Mouse (Mus musculus): Measurements from ENCODE around the gene Heatr1. TPM values are rescaled to one million over a fixed set of nuclear protein-coding genes. Genes with fewer than 3 reads are reported as not detected.

Gene Heatr1
- total and polyA plus RNA-seq, 3 experiments = 130 to 468 (median 156) TPM

GRCm38 (mm10) chr13:12460443-12460842, 65.6 kb downstream of the Heatr1 start:
- DNase-seq (ENCODE audit: low read depth, low spot score) = peak; percentile 88
- TF ChIP-seq ZKSCAN1 (IDR thresholded peaks at IDR 0.05; ENCODE audit: low read depth, low read length) (no peak), MAX (IDR thresholded peaks at IDR 0.05; ENCODE audit: low read length) (0 out of 2 replicates have a peak, but pooled peaks have one; percentile 17), MYC (IDR thresholded peaks at IDR 0.05; ENCODE audit: low read depth, low read length) (no peak), TBP (IDR thresholded peaks at IDR 0.05; ENCODE audit: low read depth, low read length) (peak; percentile 31; the same call in 1 of the 2 replicates), JUND (IDR thresholded peaks at IDR 0.05; ENCODE audit: low read depth, low read length) (peak; percentile 66), KAT2A (conservative IDR thresholded peaks at IDR 0.05; ENCODE audit: low read depth, low read length) (no peak), NRF1 (IDR thresholded peaks at IDR 0.05; ENCODE audit: insufficient read depth, low read depth, low read length, poor library complexity, severe bottlenecking) (no peak), ZC3H11A (IDR thresholded peaks at IDR 0.05; ENCODE audit: low read depth, low read length) (no peak), TCF12 (IDR thresholded peaks at IDR 0.05; ENCODE audit: low read depth, low read length) (peak; percentile 50; the same call in 1 of the 2 replicates), MEF2A (IDR thresholded peaks at IDR 0.05; ENCODE audit: extremely low read depth, insufficient replicate concordance, low read depth, low read length, poor library complexity, severe bottlenecking) (no peak), BHLHE40 (IDR thresholded peaks at IDR 0.05; ENCODE audit: borderline replicate concordance, low read depth, low read length) (peak; percentile 33; the same call in 1 of the 2 replicates), GATA1 (IDR thresholded peaks at IDR 0.05; ENCODE audit: low read depth, low read length) (peak; percentile 49), MAZ (IDR thresholded peaks at IDR 0.05; ENCODE audit: low read depth, low read length) (peak; percentile 65; the same call in 1 of the 2 replicates), CTCF (IDR thresholded peaks at IDR 0.05 in 2 of 3, conservative IDR thresholded peaks at IDR 0.05 in 1 of 3; ENCODE audit: control insufficient read depth in 1 of 3, insufficient read depth in 1 of 3, low read depth in 2 of 3, low read length in 3 of 3, poor library complexity in 1 of 3, severe bottlenecking in 1 of 3) (peak in 2 of 3 experiments; percentile 35 to 40; a peak in 4 of 6 replicates), ELF1 (IDR thresholded peaks at IDR 0.05; ENCODE audit: low read depth, low read length) (0 out of 2 replicates have a peak, but pooled peaks have one; percentile 35), RAD21 (IDR thresholded peaks at IDR 0.05; ENCODE audit: low read depth, low read length) (peak; percentile 21), GABPA (IDR thresholded peaks at IDR 0.05; ENCODE audit: low read depth, low read length) (no peak), POLR2AphosphoS2 (IDR thresholded peaks at IDR 0.05; ENCODE audit: low read length) (0 out of 2 replicates have a peak, but pooled peaks have one; percentile 16), MYB (IDR thresholded peaks at IDR 0.05; ENCODE audit: low read depth, low read length) (no peak), UBTF (IDR thresholded peaks at IDR 0.05; ENCODE audit: borderline replicate concordance, insufficient read depth, low read depth, low read length) (no peak), NELFE (IDR thresholded peaks at IDR 0.05; ENCODE audit: low read depth, low read length) (peak; percentile 43; the same call in 1 of the 2 replicates), POLR2A (IDR thresholded peaks at IDR 0.05; ENCODE audit: control insufficient read depth in 1 of 2, insufficient read depth in 1 of 2, low read depth in 1 of 2, low read length in 2 of 2, poor library complexity in 1 of 2) (no peak), SIN3A (IDR thresholded peaks at IDR 0.05; ENCODE audit: low read length) (peak; percentile 76), EP300 (IDR thresholded peaks at IDR 0.05; ENCODE audit: low read depth in 1 of 2, low read length in 2 of 2) (peak; percentile 44 to 65; a peak in 3 of 4 replicates), RCOR1 (IDR thresholded peaks at IDR 0.05; ENCODE audit: low read depth, low read length) (no peak), ETS1 (IDR thresholded peaks at IDR 0.05; ENCODE audit: low read depth, low read length) (peak; percentile 86), HCFC1 (IDR thresholded peaks at IDR 0.05; ENCODE audit: low read depth, low read length) (peak; percentile 49; the same call in 1 of the 2 replicates), MXI1 (IDR thresholded peaks at IDR 0.05; ENCODE audit: low read depth, low read length) (peak; percentile 35; the same call in 1 of the 2 replicates), TAL1 (IDR thresholded peaks at IDR 0.05; ENCODE audit: low read length) (no peak), MAFK (IDR thresholded peaks at IDR 0.05; ENCODE audit: borderline replicate concordance, low read depth, low read length) (no peak), POLR2AphosphoS5 (IDR thresholded peaks at IDR 0.05; ENCODE audit: borderline replicate concordance, low read depth, low read length) (no peak), USF1 (IDR thresholded peaks at IDR 0.05; ENCODE audit: low read depth, low read length) (no peak), USF2 (IDR thresholded peaks at IDR 0.05; ENCODE audit: borderline replicate concordance in 1 of 2, insufficient read depth in 1 of 2, low read depth in 1 of 2, low read length in 2 of 2) (no peak), CHD2 (IDR thresholded peaks at IDR 0.05; ENCODE audit: low read length) (no peak), SMC3 (IDR thresholded peaks at IDR 0.05; ENCODE audit: low read depth, low read length) (no peak), ZMIZ1 (IDR thresholded peaks at IDR 0.05; ENCODE audit: low read depth, low read length) (no peak), ZNF384 (IDR thresholded peaks at IDR 0.05; ENCODE audit: low read depth, low read length) (no peak)

More at GRCm38 (mm10) chr13:12460443-12460842, 65.6 kb downstream of the Heatr1 start:
- peaks cover 3 to 12% of the 10 kb centered on the region in 2 experiments; a peak in 2 of 4 replicates for H3K4me1 ChIP-seq (ENCODE audit: control insufficient read depth in 1 of 2, insufficient read depth in 2 of 2, low read length in 2 of 2)
- H3K79me2 ChIP-seq (ENCODE audit: control insufficient read depth, insufficient read depth, low read length, poor library complexity) = peaks cover 7% of the 10 kb centered on the region
- H3K27ac ChIP-seq (ENCODE audit: control insufficient read depth, low read depth, low read length) = peak overlapping the region; percentile 93
- H3K9me3 ChIP-seq (replicated peaks; ENCODE audit: insufficient read depth, low read length) = no peaks in the 10 kb centered on the region
- H3K27me3 ChIP-seq (ENCODE audit: control insufficient read depth in 1 of 2, insufficient read depth in 2 of 2, low read length in 2 of 2) = no peaks in the 10 kb centered on the region
- peak overlapping the region; percentile 86 for H3K9ac ChIP-seq (ENCODE audit: control insufficient read depth, low read depth, low read length, poor library complexity, severe bottlenecking)
- peaks cover 2 to 15% of the 10 kb centered on the region in 2 experiments; a peak in 3 of 4 replicates for H3K36me3 ChIP-seq (ENCODE audit: control insufficient read depth in 1 of 2, insufficient read depth in 2 of 2, low read length in 2 of 2)
- H3K4me3 ChIP-seq (ENCODE audit: control insufficient read depth in 1 of 2, insufficient read depth in 1 of 2, low read depth in 2 of 2, low read length in 2 of 2) = peak overlapping the region; percentile 81 to 85
